ENCODE assay signal across 8 mouse cellular contexts in genomic region chr1:182408243-182408642, GRCm38 (mm10). TPM values are rescaled to one million over a fixed set of nuclear protein-coding genes. Genes with fewer than 3 reads are reported as not detected.
DNase-seq lines count a peak whose midpoint lies in the region; ATAC-seq and TF ChIP-seq lines count a peak whose summit lies in the region.

No protein-coding gene starts in this region.

- ATAC-seq in forebrain, embryonic 11.5 days (replicated peaks; ENCODE audit: low FRiP score) = no peak
- no peak for ATAC-seq in liver, embryonic 14.5 days (ENCODE audit: insufficient read depth)
- no peak for ATAC-seq in activated CD4-positive, CD25-positive, alpha-beta regulatory T cell, adult 4 months

- no peak for TF ChIP-seq CTCF in layer of hippocampus, adult 2 months (conservative IDR thresholded peaks at IDR 0.05)
- TF ChIP-seq CTCF in bone marrow macrophage, adult 2 months (IDR thresholded peaks at IDR 0.05; ENCODE audit: low read depth, low read length) = no peak
- TF ChIP-seq CTCF in liver, embryonic 14.5 days (IDR thresholded peaks at IDR 0.05; ENCODE audit: low read depth) = no peak

- H3K9ac ChIP-seq in forebrain, embryonic 11.5 days (ENCODE audit: low read length) = peak overlapping the region; percentile 97
- peak overlapping the region; percentile 76 for H3K9ac ChIP-seq in liver, embryonic 14.5 days (replicated peaks)

- no peak for TF ChIP-seq POLR2A in bone marrow macrophage, adult 2 months (IDR thresholded peaks at IDR 0.05; ENCODE audit: borderline replicate concordance, low read depth, low read length)

- no peak for TF ChIP-seq EP300 in liver, embryonic 14.5 days (IDR thresholded peaks at IDR 0.05; ENCODE audit: low read depth)

- no peaks in the 10 kb centered on the region for H3K9me3 ChIP-seq in forebrain, embryonic 11.5 days (ENCODE audit: control insufficient read depth, low read length)
- H3K9me3 ChIP-seq in liver, embryonic 14.5 days (ENCODE audit: control insufficient read depth, low read length) = no peaks in the 10 kb centered on the region

- peak overlapping the region; percentile 77 for H3K4me2 ChIP-seq in forebrain, embryonic 11.5 days (ENCODE audit: low read depth, low read length, severe bottlenecking)
- H3K4me2 ChIP-seq in liver, embryonic 14.5 days (ENCODE audit: low read depth) = peak overlapping the region; percentile 83

- peaks cover 14% of the 10 kb centered on the region for H3K4me1 ChIP-seq in bone marrow macrophage, adult 2 months (ENCODE audit: control insufficient read depth, insufficient read depth, low read length)
- H3K4me1 ChIP-seq in forebrain, embryonic 11.5 days (replicated peaks; ENCODE audit: control insufficient read depth, insufficient read depth, low read length) = peaks cover 3% of the 10 kb centered on the region; the same call in 1 of the 2 replicates
- peaks cover 4 to 8% of the 10 kb centered on the region in 2 experiments; a peak in 3 of 4 replicates for H3K4me1 ChIP-seq in liver, embryonic 14.5 days (replicated peaks; ENCODE audit: control insufficient read depth in 2 of 2, insufficient read depth in 2 of 2, low read length in 1 of 2)

- WGBS in forebrain, embryonic 11.5 days = 4% methylated on average over 13 of the region's 13 CpGs
- WGBS in liver, embryonic 14.5 days (ENCODE audit: insufficient replicate concordance) = 3% methylated on average over 13 of the region's 13 CpGs

- no peak for DNase-seq in layer of hippocampus, adult 2 months (ENCODE audit: low spot score in 2 of 2)
- DNase-seq in layer of hippocampus, postnatal 36 days = no peak
- DNase-seq in forebrain, embryonic 11.5 days (ENCODE audit: low spot score) = no peak
- DNase-seq in liver, embryonic 14.5 days (ENCODE audit: low read depth in 3 of 3, low spot score in 3 of 3) = no peak
- DNase-seq in MN1 (ENCODE audit: low spot score) = no peak
- DNase-seq in kidney, postnatal 36 days = no peak

- H3K27me3 ChIP-seq in forebrain, embryonic 11.5 days (ENCODE audit: control insufficient read depth, insufficient read depth, low read length) = no peaks in the 10 kb centered on the region
- no peaks in the 10 kb centered on the region for H3K27me3 ChIP-seq in liver, embryonic 14.5 days (ENCODE audit: control insufficient read depth, insufficient read depth, low read length)

- peak overlapping the region; percentile 63 for H3K4me3 ChIP-seq in layer of hippocampus, adult 2 months
- H3K4me3 ChIP-seq in bone marrow macrophage, adult 2 months (ENCODE audit: insufficient read depth, low read length) = peak overlapping the region; percentile 57
- peak overlapping the region; percentile 82 for H3K4me3 ChIP-seq in forebrain, embryonic 11.5 days (ENCODE audit: low read depth, low read length)
- peak overlapping the region; percentile 75 to 82 for H3K4me3 ChIP-seq in liver, embryonic 14.5 days (ENCODE audit: insufficient read depth in 1 of 2, low read depth in 2 of 2, low read length in 2 of 2)

- H3K27ac ChIP-seq in layer of hippocampus, adult 2 months = peak overlapping the region; percentile 93
- no peak overlapping the region for H3K27ac ChIP-seq in bone marrow macrophage, adult 2 months (ENCODE audit: insufficient read depth, low read depth, low read length)
- H3K27ac ChIP-seq in forebrain, embryonic 11.5 days (ENCODE audit: low read depth, low read length) = peak overlapping the region; percentile 88
- H3K27ac ChIP-seq in liver, embryonic 14.5 days = 0 out of 2 replicates have a peak overlapping the region, but pooled peaks have one; percentile 8

- no peaks in the 10 kb centered on the region for H3K36me3 ChIP-seq in forebrain, embryonic 11.5 days (ENCODE audit: control insufficient read depth, insufficient read depth, low read length)
- H3K36me3 ChIP-seq in liver, embryonic 14.5 days (replicated peaks; ENCODE audit: control insufficient read depth, insufficient read depth, low read depth) = no peaks in the 10 kb centered on the region

RNA-seq across cellular contexts. Expression of gene Trp53bp2, which starts 0.7 kb away (rescaled TPM):
- 10 to 100 TPM; 31.1 to 32.4 TPM for total RNA-seq in layer of hippocampus, adult 2 months (2021)
- total RNA-seq in layer of hippocampus, postnatal 36 days (2021) = 10 to 100 TPM; 27.1 to 30.3 TPM
- polyA plus RNA-seq in bone marrow macrophage, adult 2 months (2012; ENCODE audit: insufficient read depth, insufficient read length, missing spikeins) = 10.9 and 12.5 TPM in 2 replicates
- polyA plus RNA-seq in forebrain, embryonic 11.5 days (2014; fragmentation: Nextera tagmentation; extraction: Ambion mirVana) = 35.7 and 38.5 TPM in 2 replicates
- 2.3 and 2.5 TPM in 2 replicates for polyA plus RNA-seq in liver, embryonic 14.5 days (2012; rRNA removed)
- 2.7 and 3.1 TPM in 2 replicates for polyA plus RNA-seq in liver, embryonic 14.5 days (2014; fragmentation: Nextera tagmentation; extraction: Ambion mirVana)
- polyA plus RNA-seq in activated CD4-positive, CD25-positive, alpha-beta regulatory T cell, adult 4 months (2017; shearing (Covaris generic)) = 1 to 10 TPM; 7.7 TPM
